Comparison of ENCODE assay signal across 8 mouse cellular contexts in the genomic region with DNA sequence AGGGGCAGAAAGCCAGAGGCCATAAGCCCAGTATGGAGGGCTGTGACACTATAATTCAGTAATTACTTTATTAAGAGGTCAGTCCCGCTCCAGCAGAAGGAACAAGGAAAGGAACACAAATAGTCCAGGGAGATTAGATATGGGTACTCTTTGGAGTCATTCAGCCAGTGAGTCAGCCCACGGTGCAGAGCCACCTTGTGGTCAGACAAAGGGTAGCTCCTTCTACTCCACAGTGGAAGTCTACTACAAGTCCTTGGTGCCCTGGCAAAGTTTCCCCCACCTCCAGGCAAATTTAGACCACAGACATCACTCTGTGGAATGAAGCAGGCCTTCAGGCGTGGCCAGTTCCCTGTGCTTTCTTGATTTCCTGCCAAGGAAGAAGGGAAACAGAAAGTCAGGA. TPM values are rescaled to one million over a fixed set of nuclear protein-coding genes. Genes with fewer than 3 reads are reported as not detected.
DNase-seq lines count a peak whose midpoint lies in the region; ATAC-seq and TF ChIP-seq lines count a peak whose summit lies in the region.

No protein-coding gene starts in this region.

- no peak for TF ChIP-seq CTCF in thymus, adult 2 months (IDR thresholded peaks at IDR 0.05; ENCODE audit: borderline replicate concordance, control insufficient read depth, extremely low read depth, insufficient read depth, low read length, poor library complexity)
- TF ChIP-seq CTCF in bone marrow, adult 2 months (IDR thresholded peaks at IDR 0.05; ENCODE audit: control insufficient read depth, insufficient read depth, low read length): peak; percentile 82

- no peak overlapping the region for H3K9ac ChIP-seq in intestine, embryonic 15.5 days
- peak overlapping the region; percentile 29; the same call in 1 of the 2 replicates for H3K9ac ChIP-seq in liver, embryonic 12.5 days
- H3K9ac ChIP-seq in forebrain, embryonic 13.5 days: no peak overlapping the region

- peak; percentile 38 for DNase-seq in thymus, postnatal 14 days
- DNase-seq in thymus, adult 2 months: no peak
- DNase-seq in gastrocnemius, postnatal 36 days: peak; percentile 54 to 65
- DNase-seq in ovary, postnatal 36 days (ENCODE audit: low spot score): peak; percentile 58

- no peak overlapping the region for H3K4me2 ChIP-seq in intestine, embryonic 15.5 days (replicated peaks)
- no peak overlapping the region for H3K4me2 ChIP-seq in liver, embryonic 12.5 days
- no peak overlapping the region for H3K4me2 ChIP-seq in forebrain, embryonic 13.5 days

- H3K27ac ChIP-seq in thymus, adult 2 months (ENCODE audit: control insufficient read depth, insufficient read depth, low read length): no peak overlapping the region
- H3K27ac ChIP-seq in bone marrow, adult 2 months (ENCODE audit: control insufficient read depth, insufficient read depth, low read depth, low read length, poor library complexity): no peak overlapping the region
- peak overlapping the region; percentile 77 for H3K27ac ChIP-seq in intestine, embryonic 15.5 days
- peak overlapping the region; percentile 59; the same call in 1 of the 2 replicates for H3K27ac ChIP-seq in liver, embryonic 12.5 days
- no peak overlapping the region; the same call in 1 of the 2 replicates for H3K27ac ChIP-seq in forebrain, embryonic 13.5 days

- no peak for TF ChIP-seq POLR2A in thymus, adult 2 months (IDR thresholded peaks at IDR 0.05; ENCODE audit: control insufficient read depth, extremely low read depth, insufficient read depth, low read length, poor library complexity)
- no peak for TF ChIP-seq POLR2A in bone marrow, adult 2 months (IDR thresholded peaks at IDR 0.05; ENCODE audit: borderline replicate concordance, control insufficient read depth, low read depth, low read length)

- no peaks in the 10 kb centered on the region for H3K9me3 ChIP-seq in intestine, embryonic 15.5 days
- no peaks in the 10 kb centered on the region for H3K9me3 ChIP-seq in liver, embryonic 12.5 days (replicated peaks)
- no peaks in the 10 kb centered on the region for H3K9me3 ChIP-seq in forebrain, embryonic 13.5 days (replicated peaks)

- H3K4me3 ChIP-seq in thymus, adult 2 months (ENCODE audit: control insufficient read depth, insufficient read depth, low read length): no peak overlapping the region
- no peak overlapping the region for H3K4me3 ChIP-seq in bone marrow, adult 2 months (replicated peaks; ENCODE audit: control insufficient read depth, low read depth, low read length)
- no peak overlapping the region for H3K4me3 ChIP-seq in intestine, embryonic 15.5 days (replicated peaks)
- H3K4me3 ChIP-seq in liver, embryonic 12.5 days: no peak overlapping the region
- H3K4me3 ChIP-seq in forebrain, embryonic 13.5 days: no peak overlapping the region

- intact Hi-C loops in gastrocnemius, postnatal 36 days (cut with DNase I): no loop called here

- WGBS in thymus, adult 2 months: 64% methylated on average over 3 of the region's 3 CpGs
- 41% methylated on average over 3 of the region's 3 CpGs for WGBS in bone marrow, adult 2 months
- 18% methylated on average over 3 of the region's 3 CpGs for WGBS in intestine, embryonic 15.5 days
- whole genome bisulfite sequencing in liver, embryonic 12.5 days (ENCODE audit: insufficient replicate concordance): 20% methylated on average over 3 of the region's 3 CpGs
- 45% methylated on average over 3 of the region's 3 CpGs for WGBS in forebrain, embryonic 13.5 days

- peak; percentile 60; the same call in 1 of the 2 replicates for ATAC-seq in intestine, embryonic 15.5 days
- peak; percentile 73 for ATAC-seq in liver, embryonic 12.5 days
- ATAC-seq in forebrain, embryonic 13.5 days: no peak; the same call in 1 of the 2 replicates

- H3K4me1 ChIP-seq in thymus, adult 2 months (replicated peaks; ENCODE audit: control insufficient read depth, insufficient read depth, low read length): no peaks in the 10 kb centered on the region
- no peaks in the 10 kb centered on the region for H3K4me1 ChIP-seq in bone marrow, adult 2 months (ENCODE audit: control insufficient read depth, insufficient read depth, low read length)
- peaks cover 15% of the 10 kb centered on the region; the same call in 1 of the 2 replicates for H3K4me1 ChIP-seq in intestine, embryonic 15.5 days (replicated peaks)
- H3K4me1 ChIP-seq in liver, embryonic 12.5 days: peaks cover 27% of the 10 kb centered on the region
- no peaks in the 10 kb centered on the region for H3K4me1 ChIP-seq in forebrain, embryonic 13.5 days

- no peaks in the 10 kb centered on the region for H3K36me3 ChIP-seq in thymus, adult 2 months (ENCODE audit: control insufficient read depth, insufficient read depth, low read length)
- H3K36me3 ChIP-seq in intestine, embryonic 15.5 days: peaks cover 6% of the 10 kb centered on the region
- peaks cover 47% of the 10 kb centered on the region for H3K36me3 ChIP-seq in liver, embryonic 12.5 days
- peaks cover 43% of the 10 kb centered on the region for H3K36me3 ChIP-seq in forebrain, embryonic 13.5 days (ENCODE audit: poor library complexity, severe bottlenecking)

- H3K27me3 ChIP-seq in thymus, adult 2 months (ENCODE audit: control insufficient read depth, insufficient read depth, low read length): no peaks in the 10 kb centered on the region
- peaks cover 6% of the 10 kb centered on the region for H3K27me3 ChIP-seq in intestine, embryonic 15.5 days (replicated peaks)
- H3K27me3 ChIP-seq in liver, embryonic 12.5 days (replicated peaks): peaks cover 25% of the 10 kb centered on the region
- H3K27me3 ChIP-seq in forebrain, embryonic 13.5 days: peaks cover 15% of the 10 kb centered on the region

RNA-seq across cellular contexts. Expression of a gene that starts 0.8 kb away (rescaled TPM):
- 0.23 and 0.66 TPM in 2 replicates for polyA plus RNA-seq in thymus, adult 2 months (2012; rRNA removed)
- polyA plus RNA-seq in bone marrow, adult 2 months (2011; ENCODE audit: insufficient read depth, insufficient read length, low replicate concordance, missing spikeins): not detected in 2 replicates
- under 1 TPM; 0.23 to 0.42 TPM for total RNA-seq in gastrocnemius, postnatal 36 days (2021)
- 1.1 and 1.3 TPM in 2 replicates for polyA plus RNA-seq in intestine, embryonic 15.5 days (2015; fragmentation: Nextera tagmentation; extraction: Ambion mirVana)
- 0.10 and 0.14 TPM in 2 replicates for polyA plus RNA-seq in liver, embryonic 12.5 days (2016; fragmentation: Nextera tagmentation; extraction: Ambion mirVana)
- not detected in 2 replicates for polyA plus RNA-seq in forebrain, embryonic 13.5 days (2015; fragmentation: Nextera tagmentation; extraction: Ambion mirVana)

RNA-seq across cellular contexts. Expression of a gene that starts 8.2 kb away (rescaled TPM):
- polyA plus RNA-seq in thymus, adult 2 months (2012; rRNA removed): 56.8 and 79.8 TPM in 2 replicates
- 40.5 and 53.7 TPM in 2 replicates for polyA plus RNA-seq in bone marrow, adult 2 months (2011; ENCODE audit: insufficient read depth, insufficient read length, low replicate concordance, missing spikeins)
- total RNA-seq in gastrocnemius, postnatal 36 days (2021): 10 to 100 TPM; 21.2 to 24.7 TPM
- 109 and 126 TPM in 2 replicates for polyA plus RNA-seq in intestine, embryonic 15.5 days (2015; fragmentation: Nextera tagmentation; extraction: Ambion mirVana)
- polyA plus RNA-seq in liver, embryonic 12.5 days (2016; fragmentation: Nextera tagmentation; extraction: Ambion mirVana): 73.7 and 81.3 TPM in 2 replicates
- polyA plus RNA-seq in forebrain, embryonic 13.5 days (2015; fragmentation: Nextera tagmentation; extraction: Ambion mirVana): 127 and 131 TPM in 2 replicates

RNA-seq across cellular contexts. Expression of a gene that starts 18.5 kb away (rescaled TPM):
- 40.2 and 42.0 TPM in 2 replicates for polyA plus RNA-seq in thymus, adult 2 months (2012; rRNA removed)
- 17.6 and 28.0 TPM in 2 replicates for polyA plus RNA-seq in bone marrow, adult 2 months (2011; ENCODE audit: insufficient read depth, insufficient read length, low replicate concordance, missing spikeins)
- 10 to 100 TPM; 47.5 to 49.6 TPM for total RNA-seq in gastrocnemius, postnatal 36 days (2021)
- 101 and 103 TPM in 2 replicates for polyA plus RNA-seq in intestine, embryonic 15.5 days (2015; fragmentation: Nextera tagmentation; extraction: Ambion mirVana)
- polyA plus RNA-seq in liver, embryonic 12.5 days (2016; fragmentation: Nextera tagmentation; extraction: Ambion mirVana): 78.3 and 82.8 TPM in 2 replicates
- polyA plus RNA-seq in forebrain, embryonic 13.5 days (2015; fragmentation: Nextera tagmentation; extraction: Ambion mirVana): 103 TPM in 2 replicates

RNA-seq across cellular contexts. Expression of a gene that starts 20.3 kb away (rescaled TPM):
- polyA plus RNA-seq in thymus, adult 2 months (2012; rRNA removed): 7.2 and 8.9 TPM in 2 replicates
- 15.9 and 19.4 TPM in 2 replicates for polyA plus RNA-seq in bone marrow, adult 2 months (2011; ENCODE audit: insufficient read depth, insufficient read length, low replicate concordance, missing spikeins)
- 10 to 100 TPM in 1 of 2 experiments, 1 to 10 TPM in 1; 7.4 to 10.4 TPM for total RNA-seq in gastrocnemius, postnatal 36 days (2021)
- 6.6 and 8.0 TPM in 2 replicates for polyA plus RNA-seq in intestine, embryonic 15.5 days (2015; fragmentation: Nextera tagmentation; extraction: Ambion mirVana)
- 14.2 and 14.5 TPM in 2 replicates for polyA plus RNA-seq in liver, embryonic 12.5 days (2016; fragmentation: Nextera tagmentation; extraction: Ambion mirVana)
- 6.8 and 7.5 TPM in 2 replicates for polyA plus RNA-seq in forebrain, embryonic 13.5 days (2015; fragmentation: Nextera tagmentation; extraction: Ambion mirVana)

RNA-seq across cellular contexts. Expression of a gene that starts 24.3 kb away (rescaled TPM):
- 30.0 and 30.5 TPM in 2 replicates for polyA plus RNA-seq in thymus, adult 2 months (2012; rRNA removed)
- 19.0 and 32.8 TPM in 2 replicates for polyA plus RNA-seq in bone marrow, adult 2 months (2011; ENCODE audit: insufficient read depth, insufficient read length, low replicate concordance, missing spikeins)
- total RNA-seq in gastrocnemius, postnatal 36 days (2021): 1 to 10 TPM; 2.7 to 3.5 TPM
- 29.1 and 30.2 TPM in 2 replicates for polyA plus RNA-seq in intestine, embryonic 15.5 days (2015; fragmentation: Nextera tagmentation; extraction: Ambion mirVana)
- polyA plus RNA-seq in liver, embryonic 12.5 days (2016; fragmentation: Nextera tagmentation; extraction: Ambion mirVana): 25.1 and 26.6 TPM in 2 replicates
- 32.3 and 35.1 TPM in 2 replicates for polyA plus RNA-seq in forebrain, embryonic 13.5 days (2015; fragmentation: Nextera tagmentation; extraction: Ambion mirVana)

Comparison
In these comparisons a context has a peak if more than half of its experiments do, and no peak if none do; other contexts are left out.
1. H3K27ac ChIP-seq: peak in intestine, embryonic 15.5 days (single experiment) and liver, embryonic 12.5 days (single experiment); none in thymus, adult 2 months (single experiment), bone marrow, adult 2 months (single experiment) and forebrain, embryonic 13.5 days (single experiment).